ENCODE assay signal across 29 mouse cellular contexts in the genomic region with DNA sequence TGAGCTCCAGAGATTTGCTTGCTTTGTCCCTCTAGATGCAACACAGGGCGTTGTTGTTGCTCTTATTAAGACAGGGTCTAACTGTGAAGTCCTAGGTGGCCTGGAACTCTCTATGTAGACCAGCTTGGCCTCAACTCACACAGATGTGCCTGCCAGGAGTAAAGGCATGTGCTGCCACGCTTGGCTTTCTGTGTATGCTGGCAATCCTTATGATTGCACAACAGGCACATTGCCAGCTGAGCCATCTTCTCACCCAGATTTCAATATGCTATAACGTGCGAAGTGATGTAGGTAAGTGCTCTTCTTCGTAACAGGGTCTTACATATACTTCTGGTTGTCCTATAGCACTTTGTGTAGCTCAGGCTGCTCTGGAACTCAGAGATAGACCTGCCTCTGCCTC. TPM values are rescaled to one million over a fixed set of nuclear protein-coding genes. Genes with fewer than 3 reads are reported as not detected.
DNase-seq lines count a peak whose midpoint lies in the region; ATAC-seq and TF ChIP-seq lines count a peak whose summit lies in the region.
"Had no signal": no experiment of that assay in that cellular context is flagged by ENCODE, and none has a peak within 500 bp of the region (broad histone marks: within the 10 kb centered on the region; RNA-seq: fewer than 3 reads in every experiment).

No protein-coding gene starts in this region.

- no peaks in the 10 kb centered on the region for H3K9me3 ChIP-seq in midbrain, postnatal 0 days (ENCODE audit: low read length)
- no peaks in the 10 kb centered on the region for H3K9me3 ChIP-seq in midbrain, embryonic 11.5 days (ENCODE audit: control insufficient read depth, low read length)
- no peaks in the 10 kb centered on the region for H3K9me3 ChIP-seq in hindbrain, embryonic 13.5 days
- H3K9me3 ChIP-seq: embryonic facial prominence, embryonic 10.5 days; embryonic facial prominence, embryonic 13.5 days; forebrain, embryonic 10.5 days; forebrain, embryonic 13.5 days; heart, embryonic 10.5 days; heart, embryonic 13.5 days; hindbrain, embryonic 15.5 days had no signal

- WGBS in midbrain, postnatal 0 days: 94% methylated on average over 5 of the region's 5 CpGs
- 95% methylated on average over 5 of the region's 5 CpGs for WGBS in midbrain, embryonic 11.5 days
- WGBS in hindbrain, embryonic 13.5 days: 94% methylated on average over 5 of the region's 5 CpGs

- peak; percentile 43 for DNase-seq in adrenal gland, postnatal 10 days
- DNase-seq in adrenal gland, adult 18-20 months (ENCODE audit: low spot score in 2 of 2): no peak
- no peak for DNase-seq in frontal cortex, postnatal 10 days (ENCODE audit: low spot score in 2 of 2)
- peak; percentile 4 for DNase-seq in midbrain, postnatal 0 days (ENCODE audit: low spot score)
- DNase-seq in midbrain, embryonic 11.5 days (ENCODE audit: low spot score, missing footprints): no peak
- DNase-seq in ovary, postnatal 14 days (ENCODE audit: low spot score): no peak
- DNase-seq: adrenal gland, adult 2 months; adrenal gland, postnatal 36 days; cerebellum, adult 11-12 months; cerebellum, adult 8-10 months; cerebellum, postnatal 36 days; embryo, embryonic 11 days; gastrocnemius, adult 2 months; gastrocnemius, postnatal 25 days; heart, adult 2 months; heart, postnatal 14 days; heart, postnatal 4 days had no signal

- TF ChIP-seq CTCF in midbrain, postnatal 0 days (IDR thresholded peaks at IDR 0.05): no peak

- no peak overlapping the region for H3K27ac ChIP-seq in midbrain, postnatal 0 days (ENCODE audit: low read depth, low read length)
- H3K27ac ChIP-seq in midbrain, embryonic 11.5 days (ENCODE audit: low read depth, low read length): no peak overlapping the region
- no peak overlapping the region for H3K27ac ChIP-seq in hindbrain, embryonic 13.5 days
- H3K27ac ChIP-seq: embryonic facial prominence, embryonic 10.5 days; embryonic facial prominence, embryonic 13.5 days; forebrain, embryonic 10.5 days; forebrain, embryonic 13.5 days; gastrocnemius, adult 2 months; heart, embryonic 10.5 days; heart, embryonic 13.5 days; hindbrain, embryonic 15.5 days had no signal

- H3K4me3 ChIP-seq in midbrain, postnatal 0 days (ENCODE audit: low read depth, low read length): no peak overlapping the region
- H3K4me3 ChIP-seq in midbrain, embryonic 11.5 days (ENCODE audit: low read depth, low read length): no peak overlapping the region
- no peak overlapping the region for H3K4me3 ChIP-seq in hindbrain, embryonic 13.5 days
- H3K4me3 ChIP-seq: embryonic facial prominence, embryonic 10.5 days; embryonic facial prominence, embryonic 13.5 days; erythroblast, embryonic 14.5 days; forebrain, embryonic 10.5 days; forebrain, embryonic 13.5 days; gastrocnemius, adult 2 months; heart, adult 2 months; heart, embryonic 10.5 days; heart, embryonic 13.5 days; hindbrain, embryonic 15.5 days had no signal

- ATAC-seq in frontal cortex, adult (ENCODE audit: low TSS enrichment): 0 out of 2 replicates have a peak, but pooled peaks have one; percentile 18
- no peak for ATAC-seq in midbrain, postnatal 0 days (ENCODE audit: low FRiP score)
- ATAC-seq in midbrain, embryonic 11.5 days (ENCODE audit: low FRiP score): no peak
- ATAC-seq in hindbrain, embryonic 13.5 days (ENCODE audit: low FRiP score): no peak
- ATAC-seq: activated CD4-positive, CD25-positive, alpha-beta regulatory T cell, adult 4 months; forebrain, embryonic 13.5 days; intestine, postnatal 0 days had no signal

- H3K4me2 ChIP-seq in midbrain, postnatal 0 days (ENCODE audit: low read depth, low read length, poor library complexity, severe bottlenecking): no peak overlapping the region
- H3K4me2 ChIP-seq in midbrain, embryonic 11.5 days: no peak overlapping the region
- no peak overlapping the region for H3K4me2 ChIP-seq in hindbrain, embryonic 13.5 days
- H3K4me2 ChIP-seq: embryonic facial prominence, embryonic 13.5 days; forebrain, embryonic 13.5 days; heart, embryonic 13.5 days; hindbrain, embryonic 15.5 days had no signal

- H3K27me3 ChIP-seq in midbrain, postnatal 0 days (ENCODE audit: insufficient read depth, low read length): no peaks in the 10 kb centered on the region
- H3K27me3 ChIP-seq in midbrain, embryonic 11.5 days (ENCODE audit: control insufficient read depth, insufficient read depth, low read length): no peaks in the 10 kb centered on the region
- H3K27me3 ChIP-seq in hindbrain, embryonic 13.5 days: no peaks in the 10 kb centered on the region
- H3K27me3 ChIP-seq: embryonic facial prominence, embryonic 13.5 days; forebrain, embryonic 13.5 days; heart, embryonic 13.5 days; hindbrain, embryonic 15.5 days had no signal

- H3K36me3 ChIP-seq in midbrain, postnatal 0 days (ENCODE audit: insufficient read depth, low read length): peaks cover under 1% of the 10 kb centered on the region; the same call in 1 of the 2 replicates
- no peaks in the 10 kb centered on the region; the same call in none of the 2 replicates for H3K36me3 ChIP-seq in midbrain, embryonic 11.5 days (ENCODE audit: control insufficient read depth, insufficient read depth, low read length)
- peaks cover 19% of the 10 kb centered on the region; the same call in 1 of the 2 replicates for H3K36me3 ChIP-seq in hindbrain, embryonic 13.5 days

- H3K4me1 ChIP-seq in midbrain, postnatal 0 days (ENCODE audit: insufficient read depth, low read length): no peaks in the 10 kb centered on the region
- no peaks in the 10 kb centered on the region; the same call in 1 of the 2 replicates for H3K4me1 ChIP-seq in midbrain, embryonic 11.5 days (ENCODE audit: control insufficient read depth, insufficient read depth, low read length)
- peaks cover 4% of the 10 kb centered on the region for H3K4me1 ChIP-seq in hindbrain, embryonic 13.5 days (replicated peaks)
- H3K4me1 ChIP-seq: embryonic facial prominence, embryonic 10.5 days; embryonic facial prominence, embryonic 13.5 days; forebrain, embryonic 10.5 days; hindbrain, embryonic 15.5 days had no signal

- no peak overlapping the region for H3K9ac ChIP-seq in midbrain, postnatal 0 days (replicated peaks; ENCODE audit: low read length, poor library complexity, severe bottlenecking)
- H3K9ac ChIP-seq in midbrain, embryonic 11.5 days (ENCODE audit: low read length): no peak overlapping the region
- no peak overlapping the region for H3K9ac ChIP-seq in hindbrain, embryonic 13.5 days
- H3K9ac ChIP-seq: embryonic facial prominence, embryonic 13.5 days; forebrain, embryonic 13.5 days; heart, embryonic 13.5 days; hindbrain, embryonic 15.5 days had no signal

RNA-seq across cellular contexts. Expression of a gene that starts 23.9 kb away (rescaled TPM):
- total RNA-seq in adrenal gland, postnatal 10 days (2021): 10 to 100 TPM; 16.1 to 19.1 TPM
- 10 to 100 TPM; 18.6 to 19.2 TPM for total RNA-seq in adrenal gland, adult 18-20 months (2021)
- 9.9 and 12.0 TPM in 2 replicates for total RNA-seq in midbrain, postnatal 0 days (2014; rRNA removed)
- 5.6 and 6.6 TPM in 2 replicates for polyA plus RNA-seq in midbrain, postnatal 0 days (2015; fragmentation: Nextera tagmentation; extraction: Ambion mirVana)
- polyA plus RNA-seq in midbrain, embryonic 11.5 days (2014; fragmentation: Nextera tagmentation; extraction: Ambion mirVana): 13.3 and 14.7 TPM in 2 replicates
- 9.7 and 10.1 TPM in 2 replicates for polyA plus RNA-seq in hindbrain, embryonic 13.5 days (2015; fragmentation: Nextera tagmentation; extraction: Ambion mirVana)

RNA-seq across cellular contexts. Expression of a gene that starts 23.9 kb away (rescaled TPM):
- total RNA-seq in adrenal gland, postnatal 10 days (2021): 10 to 100 TPM; 12.4 to 13.7 TPM
- total RNA-seq in adrenal gland, adult 18-20 months (2021): 1 to 10 TPM; 6.6 to 8.0 TPM
- total RNA-seq in midbrain, postnatal 0 days (2014; rRNA removed): 7.5 and 11.1 TPM in 2 replicates
- 10.9 and 13.2 TPM in 2 replicates for polyA plus RNA-seq in midbrain, postnatal 0 days (2015; fragmentation: Nextera tagmentation; extraction: Ambion mirVana)
- 16.5 and 21.0 TPM in 2 replicates for polyA plus RNA-seq in midbrain, embryonic 11.5 days (2014; fragmentation: Nextera tagmentation; extraction: Ambion mirVana)
- 13.2 and 14.9 TPM in 2 replicates for polyA plus RNA-seq in hindbrain, embryonic 13.5 days (2015; fragmentation: Nextera tagmentation; extraction: Ambion mirVana)

Comparison
In these comparisons a context has a peak if more than half of its experiments do, and no peak if none do; other contexts are left out.
1. DNase-seq: peak in adrenal gland, postnatal 10 days (single experiment) and midbrain, postnatal 0 days (single experiment); none in adrenal gland, adult 18-20 months (0 of 2), frontal cortex, postnatal 10 days (0 of 2), midbrain, embryonic 11.5 days (single experiment) and ovary, postnatal 14 days (single experiment).